In the genomic region with DNA sequence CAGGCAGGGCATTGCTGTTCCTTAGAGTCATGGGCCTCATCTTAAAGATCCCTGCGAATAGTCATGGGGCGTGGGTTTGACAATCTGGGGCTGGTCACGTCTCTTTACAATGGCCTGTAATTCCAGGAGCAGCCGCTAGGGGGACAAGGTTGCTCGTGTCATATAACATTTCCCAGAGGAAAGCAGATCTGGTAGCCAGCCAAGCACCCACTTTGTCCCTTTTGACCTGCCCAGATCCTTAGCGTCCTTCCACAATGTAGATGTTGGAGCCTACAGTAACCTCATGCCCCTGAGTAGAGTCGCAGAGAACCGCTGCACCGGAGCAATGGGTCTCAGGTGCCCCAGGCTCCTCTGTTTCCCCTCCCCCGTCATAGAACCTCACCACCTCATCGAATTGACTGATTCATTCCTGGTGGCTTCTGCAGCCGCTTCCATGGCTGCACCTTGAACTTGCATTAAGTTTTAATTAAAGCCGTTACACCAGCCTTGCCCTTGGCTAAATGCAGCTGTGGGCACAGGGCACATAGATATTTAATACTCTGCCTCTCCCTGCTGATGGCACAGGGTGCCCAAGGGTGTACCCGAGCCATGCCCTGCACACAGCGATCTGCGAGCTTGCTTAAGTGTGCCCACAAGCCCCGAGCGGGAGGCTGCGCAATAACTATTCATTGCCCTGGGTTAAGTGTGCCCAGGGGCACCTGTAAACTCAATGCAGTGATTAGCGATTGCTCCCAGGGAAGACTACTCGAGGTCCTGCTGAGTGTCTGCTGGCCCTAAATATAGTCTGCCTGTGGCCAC, we compare ENCODE assay signal across 9 mouse cellular contexts. TPM values are rescaled to one million over a fixed set of nuclear protein-coding genes. Genes with fewer than 3 reads are reported as not detected.
DNase-seq lines count a peak whose midpoint lies in the region; ATAC-seq lines count a peak whose summit lies in the region.
"Had no signal": no experiment of that assay in that cellular context is flagged by ENCODE, and none has a peak within 500 bp of the region (broad histone marks: within the 10 kb centered on the region; RNA-seq: fewer than 3 reads in every experiment).

No protein-coding gene starts in this region.

- DNase-seq in left cerebral cortex, adult 18-20 months (ENCODE audit: low spot score in 2 of 2): peak; percentile 45 to 64
- DNase-seq in left cerebral cortex, adult 11 months (ENCODE audit: low spot score): no peak
- DNase-seq in cerebellum, postnatal 4 days (ENCODE audit: low spot score in 2 of 2): peak; percentile 64 to 77
- DNase-seq in gastrocnemius, postnatal 10 days: peak; percentile 82
- DNase-seq in limb, embryonic 10.5 days (ENCODE audit: low spot score): peak; percentile 91
- peak; percentile 98 for DNase-seq in midbrain, embryonic 11.5 days (ENCODE audit: low spot score, missing footprints)
- peak; percentile 44 to 56 for DNase-seq in spleen, postnatal 14 days (ENCODE audit: low spot score in 2 of 2)

- no peaks in the 10 kb centered on the region for H3K9me3 ChIP-seq in intestine, embryonic 15.5 days
- H3K9me3 ChIP-seq in limb, embryonic 10.5 days (replicated peaks): no peaks in the 10 kb centered on the region
- no peaks in the 10 kb centered on the region for H3K9me3 ChIP-seq in midbrain, embryonic 11.5 days (ENCODE audit: control insufficient read depth, low read length)

- no peaks in the 10 kb centered on the region for H3K27me3 ChIP-seq in intestine, embryonic 15.5 days (replicated peaks)
- H3K27me3 ChIP-seq in limb, embryonic 10.5 days (ENCODE audit: low read depth, poor library complexity, severe bottlenecking): peaks cover 28% of the 10 kb centered on the region
- H3K27me3 ChIP-seq in midbrain, embryonic 11.5 days (ENCODE audit: control insufficient read depth, insufficient read depth, low read length): peaks cover 2% of the 10 kb centered on the region; the same call in 1 of the 2 replicates
- H3K27me3 ChIP-seq: Patski had no signal

- 0 out of 2 replicates have a peak, but pooled peaks cover 6% of the 10 kb centered on the region for H3K4me1 ChIP-seq in intestine, embryonic 15.5 days (replicated peaks)
- H3K4me1 ChIP-seq in limb, embryonic 10.5 days: peaks cover 34% of the 10 kb centered on the region
- peaks cover 2% of the 10 kb centered on the region; the same call in 1 of the 2 replicates for H3K4me1 ChIP-seq in midbrain, embryonic 11.5 days (ENCODE audit: control insufficient read depth, insufficient read depth, low read length)

- ATAC-seq in intestine, embryonic 15.5 days: peak; percentile 54
- peak; percentile 58; the same call in 1 of the 2 replicates for ATAC-seq in midbrain, embryonic 11.5 days (ENCODE audit: low FRiP score)
- ATAC-seq: Patski had no signal

- H3K9ac ChIP-seq in intestine, embryonic 15.5 days: no peak overlapping the region
- H3K9ac ChIP-seq in midbrain, embryonic 11.5 days (ENCODE audit: low read length): no peak overlapping the region

- WGBS in intestine, embryonic 15.5 days: 37% methylated on average over 21 of the region's 21 CpGs
- WGBS in limb, embryonic 10.5 days: 42% methylated on average over 21 of the region's 21 CpGs
- 40% methylated on average over 21 of the region's 21 CpGs for WGBS in midbrain, embryonic 11.5 days

- 0 out of 2 replicates have a peak overlapping the region, but pooled peaks have one; percentile 31 for H3K4me2 ChIP-seq in intestine, embryonic 15.5 days (replicated peaks)
- peak overlapping the region; percentile 20; the same call in 1 of the 2 replicates for H3K4me2 ChIP-seq in midbrain, embryonic 11.5 days

- 0 out of 2 replicates have a peak overlapping the region, but pooled peaks have one; percentile 4 for H3K4me3 ChIP-seq in intestine, embryonic 15.5 days (replicated peaks)
- H3K4me3 ChIP-seq in limb, embryonic 10.5 days: no peak overlapping the region
- no peak overlapping the region for H3K4me3 ChIP-seq in midbrain, embryonic 11.5 days (ENCODE audit: low read depth, low read length)

- H3K36me3 ChIP-seq in intestine, embryonic 15.5 days: no peaks in the 10 kb centered on the region
- H3K36me3 ChIP-seq in limb, embryonic 10.5 days: no peaks in the 10 kb centered on the region
- no peaks in the 10 kb centered on the region for H3K36me3 ChIP-seq in midbrain, embryonic 11.5 days (ENCODE audit: control insufficient read depth, insufficient read depth, low read length)

- no peak overlapping the region for H3K27ac ChIP-seq in intestine, embryonic 15.5 days
- peak overlapping the region; percentile 19; the same call in 1 of the 2 replicates for H3K27ac ChIP-seq in limb, embryonic 10.5 days
- no peak overlapping the region for H3K27ac ChIP-seq in midbrain, embryonic 11.5 days (ENCODE audit: low read depth, low read length)

RNA-seq across cellular contexts. Expression of a gene that starts 19.2 kb away (rescaled TPM):
- not detected for total RNA-seq in left cerebral cortex, adult 18-20 months (2021)
- total RNA-seq in gastrocnemius, postnatal 10 days (2021): 1 to 10 TPM; 6.9 to 8.6 TPM
- not detected in 2 replicates for polyA plus RNA-seq in intestine, embryonic 15.5 days (2015; fragmentation: Nextera tagmentation; extraction: Ambion mirVana)
- not detected in 2 replicates for polyA plus RNA-seq in limb, embryonic 10.5 days (2016; fragmentation: Nextera tagmentation; extraction: Ambion mirVana)
- not detected in 2 replicates for polyA plus RNA-seq in midbrain, embryonic 11.5 days (2014; fragmentation: Nextera tagmentation; extraction: Ambion mirVana)
- polyA plus RNA-seq: Patski had no signal

RNA-seq across cellular contexts. Expression of a gene that starts 35.5 kb away (rescaled TPM):
- 100 to 1,000 TPM; 214 to 220 TPM for total RNA-seq in left cerebral cortex, adult 18-20 months (2021)
- total RNA-seq in gastrocnemius, postnatal 10 days (2021): 100 to 1,000 TPM; 130 to 172 TPM
- 272 and 318 TPM in 2 replicates for polyA plus RNA-seq in intestine, embryonic 15.5 days (2015; fragmentation: Nextera tagmentation; extraction: Ambion mirVana)
- polyA plus RNA-seq in limb, embryonic 10.5 days (2016; fragmentation: Nextera tagmentation; extraction: Ambion mirVana): 446 and 455 TPM in 2 replicates
- polyA plus RNA-seq in midbrain, embryonic 11.5 days (2014; fragmentation: Nextera tagmentation; extraction: Ambion mirVana): 216 and 221 TPM in 2 replicates
